Mouse (Mus musculus) liver, embryonic 16.5 days (tissue): ENCODE data around the gene Fyb. TPM values are rescaled to one million over a fixed set of nuclear protein-coding genes. Genes with fewer than 3 reads are reported as not detected.

Experiments
- ATAC-seq: fragments of 200-750 bp; cut with Nextera tagmentation; 2 replicates; pipeline ENCODE4 v1.8.0; 2017; ENCODE audit warnings: low read depth, mild to moderate bottlenecking, moderate number of reproducible peaks, moderate library complexity
- H3K27ac ChIP-seq: fragments of 300-500 bp; sonication (generic); 2 replicates; pipeline ENCODE4 v1.5.1; 2014; ENCODE audit warnings: mild to moderate bottlenecking, low read length
- H3K27me3 ChIP-seq: fragments of 300-500 bp; sonication (generic); 2 replicates; pipeline ENCODE4 v1.6.1; 2014; ENCODE audit warnings: low read depth, low read length, mixed read lengths; ENCODE audit not compliant: control insufficient read depth, insufficient read depth
- H3K36me3 ChIP-seq: fragments of 300-500 bp; sonication (generic); 2 replicates; pipeline ENCODE4 v1.6.1; 2014; ENCODE audit warnings: mild to moderate bottlenecking; ENCODE audit not compliant: control insufficient read depth, insufficient read depth
- H3K4me1 ChIP-seq: fragments of 300-500 bp; sonication (generic); 2 replicates; pipeline ENCODE4 v1.6.1; 2014; ENCODE audit warnings: low read depth, low read length, mixed read lengths; ENCODE audit not compliant: control insufficient read depth
- H3K4me2 ChIP-seq: fragments of 300-500 bp; sonication (generic); 2 replicates; pipeline ENCODE4 v1.6.1; 2014; ENCODE audit warnings: low read depth, low read length, mixed read lengths
- H3K4me3 ChIP-seq: fragments of 300-500 bp; sonication (generic); 2 replicates; pipeline ENCODE4 v1.5.1; 2014; ENCODE audit warnings: low read depth, mild to moderate bottlenecking, low read length
- H3K9ac ChIP-seq: fragments of 300-500 bp; sonication (generic); 2 replicates; pipeline ENCODE4 v1.6.1; 2014; ENCODE audit warnings: low read depth, low read length
- H3K9me3 ChIP-seq: fragments of 300-500 bp; sonication (generic); replicated peaks from 2 replicates; pipeline ENCODE4 v1.6.1; 2016; ENCODE audit warnings: low read length; ENCODE audit not compliant: control insufficient read depth
- WGBS: fragments of 180-500 bp; shearing (Covaris S2); extraction: QIAGEN DNeasy Blood & Tissue Kit; methylation state at CpG from one replicate; pipeline ENCODE4 v1.1.7; 2014; ENCODE audit not compliant: insufficient replicate concordance; 5-methylcytosine and 5-hydroxymethylcytosine counted together
- polyA plus RNA-seq: library from polyadenylated mRNA; unstranded; fragments of >200 nt; fragmentation: Nextera tagmentation; extraction: Ambion mirVana; gene quantifications from 2 replicates; pipeline ENCODE4 v1.2.1, GENCODE M21; 2015

Fyb gene
- polyA plus RNA-seq, 1 experiment from 2014 or later = 21.9 TPM

- Histone ChIP-seq H3K9me3 (no peaks in the 10 kb centered on the region), H3K9ac (no peak overlapping the region), H3K36me3 (no peaks in the 10 kb centered on the region), H3K4me3 (no peak overlapping the region), H3K4me2 (no peak overlapping the region), H3K27ac (no peak overlapping the region), H3K27me3 (no peaks in the 10 kb centered on the region), H3K4me1 (peaks cover 13% of the 10 kb centered on the region)
- 28% methylated on average over 8 of the region's 8 CpGs for WGBS
- no peak for ATAC-seq
These were observed 101.0 kb downstream of the Fyb start for GRCm38 (mm10) chr15:6623529-6624228.

DNA sequence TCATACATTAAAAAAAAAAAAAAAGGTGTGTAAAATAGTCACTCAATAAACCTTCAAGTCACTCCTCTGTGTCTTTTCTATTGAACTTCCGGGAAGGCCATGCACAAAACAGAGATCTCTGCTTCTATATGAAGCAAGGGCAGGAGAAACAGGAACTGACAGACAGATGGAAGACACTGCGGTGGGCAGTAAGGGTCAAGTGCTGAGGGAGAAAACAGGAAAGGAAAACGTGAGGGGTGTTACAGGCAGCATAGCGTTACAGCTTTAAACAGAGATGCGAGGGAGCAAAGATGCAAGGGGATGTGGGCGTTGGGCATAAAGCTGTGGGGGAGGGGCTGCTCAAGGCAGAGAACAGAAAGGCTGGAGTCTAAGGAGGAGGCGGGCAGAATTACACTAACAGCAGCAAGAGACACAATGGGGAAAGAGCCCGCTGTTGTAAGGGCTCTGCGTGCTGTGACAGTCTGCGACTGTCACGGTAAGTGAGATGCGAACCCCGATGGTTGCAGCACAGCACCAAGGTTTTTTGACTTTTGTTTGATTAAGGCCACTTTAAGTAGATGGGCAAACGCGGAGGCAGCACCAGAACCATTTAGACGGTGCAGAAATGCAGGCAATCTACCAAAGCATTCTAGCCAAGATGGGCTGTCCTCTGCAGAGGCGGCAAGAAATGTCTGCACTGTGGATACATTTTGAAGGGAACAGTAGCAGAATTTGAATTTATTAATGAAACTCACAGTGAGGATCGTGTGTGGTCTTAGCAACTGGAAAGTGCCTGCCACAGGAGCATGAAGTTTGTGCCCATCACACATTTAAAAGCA lies 101.9 kb downstream of the Fyb start:
- Histone ChIP-seq H3K27me3 (no peaks in the 10 kb centered on the region), H3K4me1 (peaks cover 13% of the 10 kb centered on the region), H3K27ac (no peak overlapping the region), H3K36me3 (no peaks in the 10 kb centered on the region), H3K4me2 (no peak overlapping the region), H3K9ac (no peak overlapping the region), H3K4me3 (no peak overlapping the region; the same call in 1 of the 2 replicates), H3K9me3 (no peaks in the 10 kb centered on the region)
- 25% methylated on average over 18 of the region's 18 CpGs for WGBS
- no peak for ATAC-seq

DNA sequence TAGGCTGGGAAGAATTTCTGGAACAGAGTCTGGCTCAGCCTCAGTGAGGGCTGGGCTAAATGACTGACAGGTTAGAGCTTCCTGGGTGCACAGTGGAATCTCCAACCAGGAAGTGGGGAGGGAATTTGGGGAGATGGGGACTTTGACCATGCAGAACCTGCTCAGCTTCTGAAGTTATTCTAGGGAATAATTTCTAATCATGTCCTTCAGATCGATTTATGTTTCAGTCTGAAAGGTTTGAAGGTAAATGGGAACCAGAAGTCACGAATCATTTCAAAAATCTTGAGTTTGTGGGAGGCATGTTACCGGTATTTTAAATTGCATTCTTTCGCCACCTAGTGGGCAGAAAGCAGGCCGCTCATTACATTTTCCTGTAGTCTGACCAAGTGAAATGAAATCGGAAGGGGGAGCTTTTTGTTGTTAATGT lies 103.0 kb downstream of the Fyb start:
- no peaks in the 10 kb centered on the region for H3K9me3 ChIP-seq
- H3K4me3 ChIP-seq = no peak overlapping the region
- no peaks in the 10 kb centered on the region for H3K36me3 ChIP-seq
- no peak overlapping the region for H3K9ac ChIP-seq
- H3K27ac ChIP-seq = no peak overlapping the region
- no peaks in the 10 kb centered on the region for H3K27me3 ChIP-seq
- 3% methylated on average over 6 of the region's 6 CpGs for WGBS
- no peak for ATAC-seq
- peak overlapping the region; percentile 25; the same call in 1 of the 2 replicates for H3K4me2 ChIP-seq
- H3K4me1 ChIP-seq = peaks cover 13% of the 10 kb centered on the region

- no peak overlapping the region for H3K4me2 ChIP-seq
- WGBS = 52% methylated on average over 5 of the region's 5 CpGs
- no peak overlapping the region for H3K27ac ChIP-seq
- no peak overlapping the region for H3K9ac ChIP-seq
- no peak overlapping the region for H3K4me3 ChIP-seq
- H3K4me1 ChIP-seq = peaks cover 13% of the 10 kb centered on the region
- H3K27me3 ChIP-seq = no peaks in the 10 kb centered on the region
- no peaks in the 10 kb centered on the region for H3K9me3 ChIP-seq
- ATAC-seq = no peak
- H3K36me3 ChIP-seq = no peaks in the 10 kb centered on the region
These were observed 103.5 kb downstream of the Fyb start for GRCm38 (mm10) chr15:6626123-6626522.

DNA sequence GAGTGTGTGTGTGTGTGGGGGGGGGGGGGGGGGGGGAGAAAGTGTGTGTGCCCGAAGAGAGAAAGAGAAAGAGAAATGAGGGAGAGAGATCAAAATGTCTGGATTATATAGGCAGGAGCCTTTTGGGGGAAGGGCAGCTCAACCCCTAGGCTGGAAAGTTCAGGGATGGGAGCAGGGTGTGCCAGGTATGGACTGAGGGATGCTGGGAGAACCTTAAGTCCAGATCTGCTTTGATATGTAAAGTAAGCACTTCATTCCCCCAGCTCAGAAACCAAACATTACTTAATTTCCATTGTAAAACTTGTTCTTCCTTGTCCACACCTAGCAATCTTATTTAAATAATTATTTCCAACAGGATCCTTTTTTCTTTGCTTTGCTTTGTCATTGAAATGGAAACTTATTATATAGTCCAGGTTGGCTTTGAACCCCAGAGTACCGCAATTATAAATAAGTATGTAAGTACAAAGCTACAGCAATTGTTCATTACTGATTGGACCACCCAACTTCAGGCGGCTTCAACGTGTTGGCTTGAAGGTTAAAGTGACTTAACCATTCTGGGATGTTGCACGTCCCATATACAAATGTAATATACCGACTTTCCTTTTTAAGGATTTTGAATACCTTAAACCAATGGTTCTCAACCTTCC lies 105.9 kb downstream of the Fyb start:
- H3K4me2 ChIP-seq = no peak overlapping the region
- no peaks in the 10 kb centered on the region for H3K9me3 ChIP-seq
- no peaks in the 10 kb centered on the region for H3K36me3 ChIP-seq
- no peak for ATAC-seq
- H3K4me3 ChIP-seq = no peak overlapping the region
- no peak overlapping the region for H3K27ac ChIP-seq
- 71% methylated on average over 6 of the region's 6 CpGs for WGBS
- H3K27me3 ChIP-seq = no peaks in the 10 kb centered on the region
- H3K9ac ChIP-seq = no peak overlapping the region
- H3K4me1 ChIP-seq = peaks cover 13% of the 10 kb centered on the region

- H3K9ac ChIP-seq = no peak overlapping the region
- no peak for ATAC-seq
- 66% methylated on average over 4 of the region's 4 CpGs for WGBS
- no peaks in the 10 kb centered on the region for H3K36me3 ChIP-seq
- no peaks in the 10 kb centered on the region for H3K27me3 ChIP-seq
- no peaks in the 10 kb centered on the region for H3K9me3 ChIP-seq
- H3K4me2 ChIP-seq = no peak overlapping the region
- peaks cover 13% of the 10 kb centered on the region for H3K4me1 ChIP-seq
- H3K27ac ChIP-seq = no peak overlapping the region
- no peak overlapping the region for H3K4me3 ChIP-seq
These were observed 106.5 kb downstream of the Fyb start for GRCm38 (mm10) chr15:6629174-6629573.

- 67% methylated on average over 3 of the region's 3 CpGs for WGBS
- H3K9me3 ChIP-seq = no peaks in the 10 kb centered on the region
- no peaks in the 10 kb centered on the region for H3K27me3 ChIP-seq
- H3K27ac ChIP-seq = no peak overlapping the region
- H3K9ac ChIP-seq = no peak overlapping the region
- no peak overlapping the region for H3K4me2 ChIP-seq
- no peaks in the 10 kb centered on the region for H3K36me3 ChIP-seq
- ATAC-seq = no peak
- H3K4me3 ChIP-seq = no peak overlapping the region
- no peaks in the 10 kb centered on the region for H3K4me1 ChIP-seq
These were observed 112.8 kb downstream of the Fyb start for GRCm38 (mm10) chr15:6635405-6635804.

DNA sequence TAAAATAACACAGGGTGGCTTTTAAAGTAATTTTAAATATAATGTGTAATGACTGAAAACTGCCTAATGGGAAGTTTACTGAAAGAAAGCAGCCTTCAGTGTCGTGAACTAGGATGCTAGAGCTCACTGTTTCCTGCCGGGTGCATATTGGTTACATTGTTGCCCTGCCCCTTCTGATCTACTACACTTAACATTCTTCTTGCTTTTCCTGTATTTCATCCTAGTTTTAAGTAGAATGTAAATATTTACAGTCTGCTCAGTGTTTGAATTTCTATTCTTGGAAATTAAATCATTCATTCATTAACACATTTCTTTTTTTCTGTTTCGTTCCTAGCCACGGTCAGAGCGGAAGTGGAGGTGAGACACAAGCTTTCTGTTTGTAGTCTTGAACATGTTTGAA lies 119.6 kb downstream of the Fyb start:
- Histone ChIP-seq H3K4me3 (no peak overlapping the region), H3K9ac (no peak overlapping the region), H3K27me3 (no peaks in the 10 kb centered on the region), H3K36me3 (no peaks in the 10 kb centered on the region), H3K27ac (no peak overlapping the region), H3K4me2 (no peak overlapping the region), H3K4me1 (no peaks in the 10 kb centered on the region), H3K9me3 (no peaks in the 10 kb centered on the region)
- 72% methylated on average over 5 of the region's 5 CpGs for WGBS
- no peak for ATAC-seq

- H3K27me3 ChIP-seq = no peaks in the 10 kb centered on the region
These were observed 122.8 kb downstream of the Fyb start for GRCm38 (mm10) chr15:6645498-6645897.

More at GRCm38 (mm10) chr15:6645498-6645897, 122.8 kb downstream of the Fyb start:
- Histone ChIP-seq H3K9ac (no peak overlapping the region), H3K4me3 (no peak overlapping the region), H3K27ac (no peak overlapping the region), H3K4me2 (no peak overlapping the region), H3K4me1 (no peaks in the 10 kb centered on the region), H3K9me3 (no peaks in the 10 kb centered on the region), H3K36me3 (no peaks in the 10 kb centered on the region)
- no peak for ATAC-seq
- 74% methylated on average over 3 of the region's 3 CpGs for WGBS
